Mouse (Mus musculus): ENCODE data around the gene Tmed10.

Gene Tmed10

GRCm38 (mm10) chr12:85308651-85309050, 66.0 kb downstream of the Tmed10 start:
- no peak for DNase-seq (ENCODE audit: low spot score)

DNA sequence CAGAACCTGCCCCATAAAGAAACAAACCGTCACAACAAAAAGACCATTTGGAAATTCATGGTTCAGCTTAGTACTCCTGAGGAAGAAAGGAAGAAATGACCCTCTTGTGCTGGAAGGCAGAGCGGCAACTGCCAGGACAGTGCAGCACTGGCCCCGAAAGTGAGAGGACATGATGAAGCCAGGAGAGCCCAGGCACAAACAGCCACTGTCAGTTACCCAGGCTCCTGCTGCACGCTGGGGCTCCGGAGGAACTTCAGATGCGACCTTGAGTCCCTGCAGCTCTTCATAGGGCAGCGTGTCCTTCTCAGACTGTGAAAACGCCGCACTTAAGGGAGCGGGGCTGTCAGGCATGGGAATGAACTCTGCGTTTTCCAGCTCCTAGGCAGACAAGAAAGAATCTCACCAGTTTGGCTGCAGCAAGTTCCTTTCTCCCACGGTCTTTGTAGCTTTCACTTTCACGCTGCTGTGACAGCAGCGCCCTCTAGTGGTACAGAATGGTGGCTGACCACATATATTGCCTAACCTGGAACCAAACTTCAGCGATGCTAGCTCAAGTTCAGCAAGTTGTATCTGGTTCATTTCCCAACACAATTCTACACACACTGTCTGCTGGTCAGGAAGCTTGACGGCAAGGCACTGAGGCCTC, 69.3 kb downstream of the Tmed10 start:
- DNase-seq (ENCODE audit: low spot score): peak; percentile 85

DNA sequence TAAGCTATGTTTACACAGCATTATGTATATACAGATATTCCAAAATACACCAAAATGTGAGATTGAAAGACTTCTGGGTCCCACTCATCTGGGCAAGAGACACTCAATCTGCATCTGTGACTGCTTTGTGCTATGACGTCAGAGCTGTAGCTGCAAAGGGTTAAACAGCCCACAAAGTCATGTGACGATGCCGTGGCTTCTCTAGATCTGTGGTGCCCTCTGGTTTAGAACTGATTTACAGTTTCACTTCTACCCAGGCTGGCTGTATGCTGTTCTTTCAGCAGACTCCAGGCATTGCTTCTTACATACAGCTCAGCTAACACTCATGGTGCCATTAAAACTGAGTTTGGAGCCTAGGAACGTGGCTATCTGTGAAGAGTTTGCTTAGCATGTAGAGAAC, 69.9 kb downstream of the Tmed10 start:
- DNase-seq (ENCODE audit: low spot score): no peak

DNA sequence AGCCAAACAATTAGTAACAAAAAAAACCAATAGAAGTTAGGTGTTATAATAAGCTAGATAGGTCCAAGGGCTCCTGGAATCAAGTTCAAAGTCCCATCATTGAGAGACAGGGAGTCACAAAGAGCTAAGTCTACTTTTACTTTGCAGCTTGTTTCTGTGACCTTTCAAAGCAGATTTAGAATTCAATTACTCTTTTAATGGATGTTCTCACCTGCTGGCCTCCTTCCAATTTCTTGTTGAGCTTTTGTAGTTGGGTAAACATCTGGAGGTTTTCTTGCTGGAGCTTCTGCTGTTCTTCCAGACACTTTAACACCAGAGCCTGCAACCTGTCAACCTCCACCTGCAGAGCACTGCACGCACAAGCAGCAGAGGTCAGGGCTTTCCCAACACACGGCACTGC, 71.4 kb downstream of the Tmed10 start:
- no peak for DNase-seq (ENCODE audit: low spot score)

GRCm38 (mm10) chr12:85298835-85299180, 75.8 kb downstream of the Tmed10 start:
- no peak for DNase-seq (ENCODE audit: low spot score)

GRCm38 (mm10) chr12:85298127-85298834, 76.4 kb downstream of the Tmed10 start:
- DNase-seq (ENCODE audit: low spot score): no peak

DNA sequence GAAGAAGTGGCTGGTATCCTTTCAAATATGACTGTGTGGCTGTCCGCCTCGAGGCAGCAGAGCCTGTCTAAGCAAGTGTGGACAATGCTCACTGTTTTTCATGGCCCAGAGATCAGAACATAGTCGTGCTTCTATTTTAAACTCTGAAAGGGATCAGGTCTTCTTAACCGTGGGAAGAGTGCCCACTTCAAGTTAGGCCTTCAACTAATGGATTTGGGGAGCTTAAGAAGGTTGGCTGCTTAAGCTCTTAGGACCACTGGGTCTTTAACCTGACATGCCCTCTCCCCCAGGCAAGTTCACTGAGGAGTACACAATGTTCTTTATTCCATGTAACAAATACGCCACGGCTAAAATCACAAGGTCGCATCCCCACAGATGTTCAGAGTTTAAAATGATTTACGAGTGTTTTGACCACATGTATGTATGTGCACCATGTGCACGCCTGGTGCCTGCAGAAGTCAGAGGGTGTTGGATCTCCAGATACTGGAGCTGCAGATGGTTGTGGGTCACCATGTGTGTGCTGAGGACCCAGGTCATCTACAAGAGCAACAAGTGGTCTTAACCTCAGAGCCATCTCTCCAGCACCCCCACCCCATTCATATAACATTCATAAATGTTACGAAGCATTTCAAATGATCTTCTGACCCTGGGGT, 77.2 kb downstream of the Tmed10 start:
- DNase-seq (ENCODE audit: low spot score): no peak

- no peak for DNase-seq (ENCODE audit: low spot score)
Observed at GRCm38 (mm10) chr12:85296915-85297314, 77.7 kb downstream of the Tmed10 start.

DNA sequence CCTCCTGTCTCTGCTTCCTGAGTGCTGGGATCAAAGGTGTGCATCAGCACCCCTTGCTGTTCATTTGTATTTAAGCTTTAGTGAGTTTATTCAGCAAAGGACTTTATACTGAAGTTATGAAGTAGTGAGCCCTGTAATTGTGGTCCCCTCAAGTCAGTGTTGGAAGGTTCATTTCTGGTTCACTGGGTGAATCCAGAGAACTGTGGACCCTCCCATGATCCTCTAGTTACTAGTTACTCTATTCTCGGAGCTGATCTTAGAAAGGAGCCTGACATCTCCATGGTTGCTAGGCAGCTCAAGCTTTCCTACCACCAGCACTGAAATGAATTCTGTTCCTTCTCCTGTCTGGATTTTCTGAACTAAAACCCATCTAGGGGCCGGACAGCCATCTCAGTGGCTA, 79.1 kb downstream of the Tmed10 start:
- no peak for DNase-seq (ENCODE audit: low spot score)

- DNase-seq (ENCODE audit: low spot score): no peak
Observed at GRCm38 (mm10) chr12:85292906-85293305, 81.7 kb downstream of the Tmed10 start.

DNA sequence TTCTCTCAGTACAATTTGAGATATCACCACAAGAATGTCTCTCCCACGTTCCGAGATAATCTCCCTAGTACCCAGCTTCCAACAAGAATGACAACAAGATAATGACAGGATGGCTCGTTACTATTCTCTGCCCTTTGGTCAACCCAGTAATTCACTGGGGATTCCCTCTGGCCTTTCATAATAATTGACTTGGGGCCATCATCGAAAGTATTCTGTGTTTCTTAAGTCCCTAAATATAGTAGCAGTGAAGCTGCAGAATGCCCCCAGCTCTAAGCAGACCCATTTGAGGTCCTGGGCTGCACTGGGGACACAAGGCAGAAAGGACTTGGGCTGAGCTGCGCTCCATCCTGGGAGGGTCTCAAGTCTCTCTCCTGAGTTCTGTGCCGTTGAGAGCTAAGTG, 82.4 kb downstream of the Tmed10 start:
- DNase-seq (ENCODE audit: low spot score): no peak

DNA sequence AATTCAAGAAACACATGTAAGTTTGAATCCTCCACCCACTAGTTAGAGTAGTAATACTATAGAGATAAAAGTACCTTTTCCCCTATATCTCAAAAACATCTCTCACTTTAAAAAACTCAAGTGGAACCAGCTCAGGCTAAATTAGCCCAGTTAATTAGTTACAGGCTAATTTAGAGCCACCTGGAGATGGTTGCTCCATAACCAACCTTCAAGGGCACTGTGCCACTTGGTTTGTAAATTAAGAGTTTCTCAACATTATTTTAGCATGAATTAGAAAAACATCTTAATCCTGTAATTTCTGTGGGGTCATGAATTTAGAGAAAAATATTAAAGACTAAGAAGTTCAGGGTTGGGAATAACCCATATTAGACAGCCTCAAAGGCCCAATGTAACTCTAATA, 83.1 kb downstream of the Tmed10 start:
- DNase-seq (ENCODE audit: low spot score): no peak

GRCm38 (mm10) chr12:85290633-85291032, 84.0 kb downstream of the Tmed10 start:
- no peak for DNase-seq (ENCODE audit: low spot score)

Measured in urinary bladder, postnatal 25 days (tissue).